Mouse (Mus musculus) CD8-positive naive resting alpha-beta T cell, adult 57 days (primary cell): ENCODE results near the gene Efcab14. TPM values are rescaled to one million over a fixed set of nuclear protein-coding genes. Genes with fewer than 3 reads are reported as not detected.

ENCODE experiments used
- total RNA-seq: library from RNA; stranded (reverse); gene quantifications from one replicate; pipeline ENCODE4 v1.2.4, GENCODE M21; 2023

Efcab14 gene
- 30.9 TPM for total RNA-seq

DNA sequence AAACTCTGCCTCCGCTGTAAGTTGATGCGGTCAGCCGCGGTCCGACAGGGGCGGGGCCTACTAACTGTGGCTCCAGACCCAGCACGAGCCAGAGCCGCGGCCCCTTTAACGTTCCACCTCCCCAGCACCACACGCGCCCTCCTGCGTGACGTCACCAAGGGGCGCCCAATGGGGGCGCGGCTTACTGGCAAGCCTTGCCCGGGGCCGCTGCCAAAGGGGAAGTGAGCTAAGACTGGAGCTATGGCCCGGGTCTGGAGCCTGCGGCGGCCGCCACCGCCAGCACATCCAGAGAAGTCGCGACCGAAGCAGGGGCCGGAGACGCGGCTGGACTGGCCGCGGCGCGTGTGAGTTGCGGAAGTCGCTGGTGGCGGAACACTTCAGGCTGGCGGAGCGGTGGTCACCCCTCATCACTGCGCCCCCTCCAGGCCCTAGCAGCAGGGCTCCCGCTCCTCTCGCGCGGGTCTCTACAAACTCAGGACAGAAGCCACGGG, at the start of gene Efcab14:
Gene Efcab14, plus strand, starts transcription at position 194 of the 491 bp plus-strand sequence.

DNA sequence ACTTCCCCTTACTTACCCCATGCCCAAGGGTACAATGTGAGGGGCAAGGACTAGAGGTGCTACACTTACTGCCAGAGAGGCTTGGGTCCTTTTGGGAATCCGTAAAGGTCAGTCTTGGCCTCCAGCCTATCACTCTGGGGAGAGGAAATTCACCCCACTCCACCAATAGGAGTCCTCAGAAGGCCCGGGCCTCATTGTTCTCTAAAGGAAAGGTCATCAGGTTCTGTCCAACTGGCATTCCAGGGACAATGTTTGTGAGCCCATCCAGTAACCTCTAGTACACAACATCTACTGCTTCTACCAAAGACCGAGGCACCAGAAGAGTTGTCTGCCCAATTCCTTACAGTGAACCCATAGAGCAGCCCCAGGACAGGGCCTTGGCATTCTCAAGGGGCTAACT, 43.4 kb downstream of the Efcab14 start, which contains the start of gene Tex38:
Gene Tex38, minus strand, starts transcription at position 101 of the 400 bp plus-strand sequence.

DNA sequence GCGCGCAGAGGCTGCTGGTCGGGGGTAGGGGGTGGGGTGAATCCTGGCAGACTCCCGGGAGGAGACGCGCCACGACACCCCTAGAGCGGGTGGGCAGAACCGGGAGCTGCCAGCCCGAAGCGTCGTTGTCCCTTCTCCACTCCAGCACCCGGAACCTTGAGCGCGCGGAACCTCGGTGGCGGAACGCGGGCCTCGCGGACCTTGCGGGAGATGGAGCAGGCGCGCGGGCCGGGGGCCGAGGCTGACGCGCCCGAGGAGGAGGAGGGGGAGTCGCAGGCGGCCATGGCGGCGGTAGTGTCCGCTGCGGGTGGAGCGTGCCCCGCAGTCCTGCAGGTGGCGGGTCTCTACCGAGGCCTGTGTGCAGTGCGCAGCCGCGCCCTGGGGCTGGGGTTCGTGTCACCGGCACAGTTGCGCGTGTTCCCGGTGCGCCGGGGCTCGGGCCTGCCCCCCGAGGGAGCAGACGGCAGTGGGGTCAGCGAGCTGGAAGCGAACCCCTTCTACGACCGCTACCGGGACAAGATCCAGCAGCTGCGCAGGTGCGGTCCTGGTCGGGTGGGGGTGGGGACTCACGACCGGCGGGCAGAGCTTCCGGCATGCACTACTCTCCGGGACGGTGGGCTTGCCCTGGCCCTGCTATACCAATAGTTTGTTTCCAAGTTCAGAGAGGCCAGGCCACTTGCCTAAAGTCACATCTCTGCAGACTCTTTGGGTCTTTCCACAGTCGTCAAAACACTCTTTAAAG, 47.4 kb downstream of the Efcab14 start, which contains the start of gene Atpaf1:
Gene Atpaf1, plus strand, starts transcription at position 44 of the 742 bp plus-strand sequence.

Other genes starting within 250 kb of the Efcab14 start
- not detected for gene Cyp4a14, start 241.6 kb upstream of the Efcab14 start, total RNA-seq
- gene Cyp4a10, start 219.5 kb upstream of the Efcab14 start, total RNA-seq: not detected
- not detected for gene Cyp4a31, start 174.1 kb upstream of the Efcab14 start, total RNA-seq
- gene Cyp4a32, start 136.8 kb upstream of the Efcab14 start, total RNA-seq: not detected
- not detected for gene Cyp4b1, start 90.0 kb upstream of the Efcab14 start, total RNA-seq
- gene Tex38, start 43.3 kb downstream of the Efcab14 start, total RNA-seq: not detected
- 19.8 TPM for gene Atpaf1, start 47.1 kb downstream of the Efcab14 start, total RNA-seq
- gene Mob3c, start 90.3 kb downstream of the Efcab14 start, total RNA-seq: 16.7 TPM
- 53.3 TPM for gene Mknk1, start 101.5 kb downstream of the Efcab14 start, total RNA-seq
- not detected for gene Kncn, start 146.7 kb downstream of the Efcab14 start, total RNA-seq
- gene 6430628N08Rik, start 152.9 kb downstream of the Efcab14 start, total RNA-seq: not detected
- gene Dmbx1, start 202.2 kb downstream of the Efcab14 start, total RNA-seq: not detected